Comparison of ENCODE assay signal across 27 mouse cellular contexts in genomic region chr2:134913542-134913941, GRCm38 (mm10).
DNase-seq lines count a peak whose midpoint lies in the region; ATAC-seq and TF ChIP-seq lines count a peak whose summit lies in the region.
"Had no signal": no experiment of that assay in that cellular context is flagged by ENCODE, and none has a peak within 500 bp of the region (broad histone marks: within the 10 kb centered on the region; RNA-seq: fewer than 3 reads in every experiment).

No protein-coding gene starts in this region.

- no peak for TF ChIP-seq CTCF in layer of hippocampus, adult 2 months (conservative IDR thresholded peaks at IDR 0.05)

- H3K4me2 ChIP-seq in forebrain, embryonic 15.5 days (replicated peaks): no peak overlapping the region
- no peak overlapping the region for H3K4me2 ChIP-seq in forebrain, embryonic 14.5 days (ENCODE audit: low read length)
- H3K4me2 ChIP-seq in neural tube, embryonic 14.5 days (ENCODE audit: low read depth, low read length): no peak overlapping the region
- H3K4me2 ChIP-seq: embryonic facial prominence, embryonic 12.5 days; heart, embryonic 15.5 days; hindbrain, embryonic 12.5 days; liver, embryonic 12.5 days; midbrain, embryonic 11.5 days; neural tube, embryonic 12.5 days; stomach, embryonic 15.5 days had no signal

- ATAC-seq in forebrain, embryonic 15.5 days (replicated peaks): no peak
- no peak for ATAC-seq in forebrain, embryonic 14.5 days
- ATAC-seq in neural tube, embryonic 14.5 days (ENCODE audit: low read depth): peak; percentile 25; the same call in 1 of the 2 replicates
- ATAC-seq: liver, embryonic 12.5 days; liver, postnatal 0 days had no signal

- no peaks in the 10 kb centered on the region for H3K27me3 ChIP-seq in forebrain, embryonic 15.5 days
- H3K27me3 ChIP-seq in forebrain, embryonic 14.5 days (replicated peaks; ENCODE audit: control insufficient read depth, insufficient read depth, low read length): no peaks in the 10 kb centered on the region
- no peaks in the 10 kb centered on the region for H3K27me3 ChIP-seq in neural tube, embryonic 14.5 days (ENCODE audit: control insufficient read depth, insufficient read depth, low read length)
- H3K27me3 ChIP-seq: embryonic facial prominence, embryonic 12.5 days; heart, embryonic 15.5 days; hindbrain, embryonic 12.5 days; liver, embryonic 12.5 days; neural tube, embryonic 12.5 days; stomach, embryonic 15.5 days had no signal

- H3K4me3 ChIP-seq in forebrain, embryonic 15.5 days: no peak overlapping the region
- H3K4me3 ChIP-seq in forebrain, embryonic 14.5 days (ENCODE audit: low read depth, low read length): no peak overlapping the region
- no peak overlapping the region for H3K4me3 ChIP-seq in layer of hippocampus, adult 2 months
- no peak overlapping the region for H3K4me3 ChIP-seq in neural tube, embryonic 14.5 days (ENCODE audit: low read depth, low read length)
- H3K4me3 ChIP-seq: embryonic facial prominence, embryonic 12.5 days; heart, embryonic 10.5 days; heart, embryonic 15.5 days; hindbrain, embryonic 12.5 days; liver, embryonic 12.5 days; neural tube, embryonic 12.5 days; stomach, embryonic 15.5 days had no signal

- WGBS in forebrain, embryonic 15.5 days: 76% methylated on average over 3 of the region's 3 CpGs
- 76% methylated on average over 3 of the region's 3 CpGs for WGBS in forebrain, embryonic 14.5 days
- 67% methylated on average over 3 of the region's 3 CpGs for WGBS in neural tube, embryonic 14.5 days

- H3K36me3 ChIP-seq in forebrain, embryonic 15.5 days: no peaks in the 10 kb centered on the region
- no peaks in the 10 kb centered on the region for H3K36me3 ChIP-seq in forebrain, embryonic 14.5 days (ENCODE audit: control insufficient read depth, insufficient read depth, low read length)
- H3K36me3 ChIP-seq in neural tube, embryonic 14.5 days (ENCODE audit: control insufficient read depth, insufficient read depth, low read length): no peaks in the 10 kb centered on the region
- H3K36me3 ChIP-seq: embryonic facial prominence, embryonic 12.5 days; G1E; heart, embryonic 10.5 days; heart, embryonic 15.5 days; hindbrain, embryonic 12.5 days; liver, embryonic 12.5 days; neural tube, embryonic 12.5 days; stomach, embryonic 15.5 days had no signal

- H3K27ac ChIP-seq in forebrain, embryonic 15.5 days (replicated peaks): peak overlapping the region; percentile 22; the same call in 1 of the 2 replicates
- H3K27ac ChIP-seq in forebrain, embryonic 14.5 days (ENCODE audit: low read depth, low read length): no peak overlapping the region
- H3K27ac ChIP-seq in layer of hippocampus, adult 2 months: peak overlapping the region; percentile 73
- H3K27ac ChIP-seq in neural tube, embryonic 14.5 days (ENCODE audit: low read depth, low read length): peak overlapping the region; percentile 28; the same call in 1 of the 2 replicates
- H3K27ac ChIP-seq: embryonic facial prominence, embryonic 12.5 days; heart, embryonic 10.5 days; heart, embryonic 15.5 days; hindbrain, embryonic 12.5 days; liver, embryonic 12.5 days; neural tube, embryonic 12.5 days; stomach, embryonic 15.5 days had no signal

- DNase-seq in forebrain, embryonic 14.5 days (ENCODE audit: low spot score): no peak
- peak; percentile 37 for DNase-seq in kidney, adult 11 months
- no peak for DNase-seq in kidney, postnatal 10 days
- DNase-seq in layer of hippocampus, adult 2 months (ENCODE audit: low spot score in 2 of 2): no peak
- no peak for DNase-seq in layer of hippocampus, adult 18-20 months (ENCODE audit: low spot score in 2 of 2)
- no peak for DNase-seq in thymus, adult 18-20 months
- DNase-seq: adrenal gland, postnatal 14 days; cerebellum, adult 11-12 months; cerebellum, adult 9-11 months; embryo, embryonic 11 days; gastrocnemius, postnatal 10 days; heart, postnatal 36 days; liver, postnatal 0 days; lung, postnatal 36 days; right cerebral cortex, postnatal 25 days; thymus, postnatal 25 days had no signal

- no peak overlapping the region for H3K9ac ChIP-seq in forebrain, embryonic 15.5 days (replicated peaks)
- no peak overlapping the region for H3K9ac ChIP-seq in forebrain, embryonic 14.5 days (ENCODE audit: low read length)
- H3K9ac ChIP-seq in neural tube, embryonic 14.5 days (replicated peaks; ENCODE audit: low read depth, low read length): no peak overlapping the region
- H3K9ac ChIP-seq: embryonic facial prominence, embryonic 12.5 days; heart, embryonic 15.5 days; hindbrain, embryonic 12.5 days; liver, embryonic 12.5 days; liver, postnatal 0 days; neural tube, embryonic 12.5 days; stomach, embryonic 15.5 days had no signal

- H3K9me3 ChIP-seq in forebrain, embryonic 15.5 days: no peaks in the 10 kb centered on the region
- no peaks in the 10 kb centered on the region for H3K9me3 ChIP-seq in forebrain, embryonic 14.5 days (replicated peaks; ENCODE audit: control insufficient read depth, low read length)
- no peaks in the 10 kb centered on the region for H3K9me3 ChIP-seq in neural tube, embryonic 14.5 days (ENCODE audit: control insufficient read depth, low read length)
- H3K9me3 ChIP-seq: embryonic facial prominence, embryonic 12.5 days; heart, embryonic 10.5 days; heart, embryonic 15.5 days; hindbrain, embryonic 12.5 days; liver, embryonic 12.5 days; neural tube, embryonic 12.5 days; stomach, embryonic 15.5 days had no signal

- H3K4me1 ChIP-seq in forebrain, embryonic 15.5 days: peaks cover 26% of the 10 kb centered on the region
- H3K4me1 ChIP-seq in forebrain, embryonic 14.5 days (ENCODE audit: control insufficient read depth, insufficient read depth, low read length): peaks cover 8% of the 10 kb centered on the region; the same call in 1 of the 2 replicates
- peaks cover 20% of the 10 kb centered on the region for H3K4me1 ChIP-seq in neural tube, embryonic 14.5 days (ENCODE audit: control insufficient read depth, insufficient read depth, low read length)
- H3K4me1 ChIP-seq: embryonic facial prominence, embryonic 12.5 days; heart, embryonic 15.5 days; liver, embryonic 12.5 days; stomach, embryonic 15.5 days had no signal
